Mouse (Mus musculus) heart, embryonic 14.5 days (tissue): ENCODE results near the gene Bnc2. TPM values are rescaled to one million over a fixed set of nuclear protein-coding genes. Genes with fewer than 3 reads are reported as not detected.
A peak's percentile ranks its signal among the peaks of the same experiment; 100 is the strongest.

Experiments used
- ATAC-seq: fragments of 200-750 bp; cut with Nextera tagmentation; 2 replicates; pipeline ENCODE4 v1.8.0; 2017; ENCODE audit warnings: low read depth, moderate TSS enrichment; ENCODE audit not compliant: insufficient number of reproducible peaks, insufficient read depth, low FRiP score
- H3K27ac ChIP-seq, 2 experiments: fragments of 200-500 bp in 1 of 2; fragments of 300-500 bp in 1 of 2; sonication (generic) in 1 of 2; replicated peaks in 1 of 2; 2 replicates each; pipeline ENCODE4 v1.5.1; 2012 to 2014; ENCODE audit warnings: low read depth in 2 of 2, low read length in 2 of 2, control low read depth in 1 of 2, mild to moderate bottlenecking in 1 of 2, mixed read lengths in 1 of 2; ENCODE audit not compliant: control insufficient read depth in 1 of 2, insufficient read depth in 1 of 2
- H3K27me3 ChIP-seq: fragments of 300-500 bp; sonication (generic); 2 replicates; pipeline ENCODE4 v1.6.1; 2014; ENCODE audit warnings: mild to moderate bottlenecking, low read length, control low read depth; ENCODE audit not compliant: control insufficient read depth, insufficient read depth
- H3K36me3 ChIP-seq: fragments of 300-500 bp; sonication (generic); 2 replicates; pipeline ENCODE4 v1.6.1; 2014; ENCODE audit warnings: mild to moderate bottlenecking, control low read depth, low read length, mixed read lengths; ENCODE audit not compliant: control insufficient read depth, insufficient read depth
- H3K4me1 ChIP-seq, 2 experiments: fragments of 200-500 bp in 1 of 2; fragments of 300-500 bp in 1 of 2; sonication (generic) in 1 of 2; 2 replicates each; pipeline ENCODE4 v1.6.1; 2012 to 2014; ENCODE audit warnings: low read length in 2 of 2, control low read depth in 1 of 2, mixed read lengths in 1 of 2; ENCODE audit not compliant: control insufficient read depth in 2 of 2, insufficient read depth in 2 of 2
- H3K4me2 ChIP-seq: fragments of 300-500 bp; sonication (generic); 2 replicates; pipeline ENCODE4 v1.6.1; 2014; ENCODE audit warnings: mild to moderate bottlenecking, low read length
- H3K4me3 ChIP-seq, 2 experiments: fragments of 200-500 bp in 1 of 2; fragments of 300-500 bp in 1 of 2; sonication (generic) in 1 of 2; 2 replicates each; pipeline ENCODE4 v1.5.1; 2012 to 2014; ENCODE audit warnings: low read length in 2 of 2, mild to moderate bottlenecking in 2 of 2, control low read depth in 1 of 2, low read depth in 1 of 2, moderate library complexity in 1 of 2; ENCODE audit not compliant: control insufficient read depth in 1 of 2, insufficient read depth in 1 of 2
- H3K9ac ChIP-seq: fragments of 300-500 bp; sonication (generic); 2 replicates; pipeline ENCODE4 v1.6.1; 2014; ENCODE audit warnings: mild to moderate bottlenecking, low read length
- H3K9me3 ChIP-seq: fragments of 300-500 bp; sonication (generic); 2 replicates; pipeline ENCODE4 v1.6.1; 2016; ENCODE audit warnings: low read length, control low read depth; ENCODE audit not compliant: control insufficient read depth
- WGBS: fragments of 180-500 bp; shearing (Covaris S2); extraction: QIAGEN DNeasy Blood & Tissue Kit; methylation state at CpG from one replicate; pipeline ENCODE4 v1.1.7; 2014; 5-methylcytosine and 5-hydroxymethylcytosine counted together
- polyA plus RNA-seq: library from polyadenylated mRNA; unstranded; fragments of >200 nt; fragmentation: Nextera tagmentation; extraction: Ambion mirVana; gene quantifications from 2 replicates; pipeline ENCODE4 v1.2.1, GENCODE M21; 2014

The Bnc2 gene
- polyA plus RNA-seq, 1 experiment from 2014 or later: 0.92 TPM

DNA sequence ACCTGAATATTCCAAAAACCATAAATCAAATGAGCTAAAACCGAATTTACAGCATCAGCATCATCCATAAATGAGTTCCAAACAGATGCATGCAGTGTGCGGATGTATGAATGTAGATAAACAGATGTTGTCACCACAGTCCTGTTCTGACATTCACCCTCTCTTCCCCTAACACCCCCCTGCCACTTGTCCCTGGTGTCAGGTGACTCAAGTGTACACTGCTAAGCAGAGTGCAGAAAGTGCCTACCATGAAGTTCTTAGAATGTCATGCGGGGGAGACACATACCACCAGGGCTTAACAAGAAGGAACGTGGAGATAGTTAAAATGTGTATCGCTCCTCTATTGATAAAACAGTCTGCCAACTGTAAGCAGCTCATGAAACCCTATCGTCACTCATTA is 396.9 kb downstream of the Bnc2 start:
- H3K27me3 ChIP-seq: no peaks in the 10 kb centered on the region
- peak overlapping the region; percentile 40 for H3K4me2 ChIP-seq
- H3K36me3 ChIP-seq: no peaks in the 10 kb centered on the region
- H3K4me1 ChIP-seq: peaks cover 4 to 6% of the 10 kb centered on the region in 2 experiments; a peak in 2 of 4 replicates
- WGBS: 29% methylated on average over 6 of the region's 6 CpGs
- peak; percentile 54; the same call in 1 of the 2 replicates for ATAC-seq
- H3K27ac ChIP-seq: no peak overlapping the region
- 0 out of 4 replicates have a peak overlapping the region, but pooled peaks of 1 of the 2 experiments have one; percentile 13 for H3K4me3 ChIP-seq
- H3K9me3 ChIP-seq: no peaks in the 10 kb centered on the region
- no peak overlapping the region for H3K9ac ChIP-seq

- Histone ChIP-seq H3K27ac (no peak overlapping the region), H3K27me3 (no peaks in the 10 kb centered on the region), H3K4me3 (no peak overlapping the region), H3K4me2 (no peak overlapping the region), H3K9ac (no peak overlapping the region), H3K9me3 (no peaks in the 10 kb centered on the region), H3K4me1 (peaks cover 4 to 6% of the 10 kb centered on the region in 2 experiments; a peak in 2 of 4 replicates), H3K36me3 (no peaks in the 10 kb centered on the region)
- WGBS: 85% methylated on average over 14 of the region's 14 CpGs
- no peak for ATAC-seq
Observed at GRCm38 (mm10) chr4:84276081-84276480, 399.0 kb downstream of the Bnc2 start.

- peaks cover 4 to 6% of the 10 kb centered on the region in 2 experiments; a peak in 2 of 4 replicates for H3K4me1 ChIP-seq
- no peak overlapping the region for H3K27ac ChIP-seq
- no peak overlapping the region for H3K4me3 ChIP-seq
- H3K9ac ChIP-seq: no peak overlapping the region
- ATAC-seq: no peak
- 64% methylated on average over 3 of the region's 3 CpGs for WGBS
- no peak overlapping the region for H3K4me2 ChIP-seq
- H3K27me3 ChIP-seq: no peaks in the 10 kb centered on the region
- no peaks in the 10 kb centered on the region for H3K9me3 ChIP-seq
- no peaks in the 10 kb centered on the region for H3K36me3 ChIP-seq
Observed at GRCm38 (mm10) chr4:84274158-84274557, 400.9 kb downstream of the Bnc2 start.

DNA sequence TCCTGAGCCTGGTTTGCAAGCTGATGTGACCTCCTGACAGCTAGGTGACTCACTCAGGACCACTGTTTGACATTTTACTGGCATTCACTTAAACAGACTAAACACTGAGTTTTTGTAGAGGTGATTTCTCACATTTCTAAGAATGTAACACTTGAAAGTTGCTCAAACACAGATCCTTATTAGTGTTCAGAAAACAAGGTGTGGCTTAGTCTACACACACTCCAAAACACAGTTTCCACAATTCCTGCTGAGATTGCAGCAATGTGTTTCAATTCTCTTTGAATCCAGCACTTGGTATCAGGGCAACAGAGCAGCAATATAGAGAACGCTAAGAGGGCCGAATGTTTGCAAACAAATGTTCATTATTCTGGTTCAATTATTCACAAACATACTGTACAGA is 402.2 kb downstream of the Bnc2 start:
- Histone ChIP-seq H3K27ac (no peak overlapping the region), H3K27me3 (no peaks in the 10 kb centered on the region), H3K4me3 (no peak overlapping the region), H3K9ac (no peak overlapping the region), H3K9me3 (no peaks in the 10 kb centered on the region), H3K4me1 (no peaks in the 10 kb centered on the region), H3K36me3 (no peaks in the 10 kb centered on the region), H3K4me2 (no peak overlapping the region)
- no peak for ATAC-seq
- 82% methylated on average over 2 of the region's 2 CpGs for WGBS

GRCm38 (mm10) chr4:84269845-84270244 is 405.2 kb downstream of the Bnc2 start:
- 78% methylated on average over 6 of the region's 6 CpGs for WGBS
- no peak overlapping the region for H3K4me3 ChIP-seq
- no peak for ATAC-seq

GRCm38 (mm10) chr4:84247356-84247755 is 427.7 kb downstream of the Bnc2 start:
- Histone ChIP-seq H3K4me3 (no peak overlapping the region), H3K27ac (no peak overlapping the region), H3K36me3 (no peaks in the 10 kb centered on the region), H3K9ac (no peak overlapping the region), H3K9me3 (no peaks in the 10 kb centered on the region), H3K4me2 (no peak overlapping the region), H3K4me1 (peaks cover 0 to 2% of the 10 kb centered on the region in 2 experiments; a peak in 1 of 4 replicates), H3K27me3 (no peaks in the 10 kb centered on the region)
- 96% methylated on average over 2 of the region's 2 CpGs for WGBS
- ATAC-seq: no peak

More at GRCm38 (mm10) chr4:84269845-84270244, 405.2 kb downstream of the Bnc2 start:
- Histone ChIP-seq H3K4me1 (no peaks in the 10 kb centered on the region), H3K4me2 (no peak overlapping the region), H3K9me3 (no peaks in the 10 kb centered on the region), H3K27me3 (no peaks in the 10 kb centered on the region), H3K9ac (no peak overlapping the region), H3K36me3 (no peaks in the 10 kb centered on the region), H3K27ac (no peak overlapping the region)

GRCm38 (mm10) chr4:84232346-84232745 is 442.7 kb downstream of the Bnc2 start:
- H3K27me3 ChIP-seq: no peaks in the 10 kb centered on the region
- 0 out of 2 replicates have a peak, but pooled peaks cover 3% of the 10 kb centered on the region for H3K9me3 ChIP-seq
- no peak for ATAC-seq
- no peak overlapping the region for H3K27ac ChIP-seq
- no peaks in the 10 kb centered on the region for H3K4me1 ChIP-seq
- H3K4me3 ChIP-seq: no peak overlapping the region
- no peak overlapping the region for H3K9ac ChIP-seq
- no peaks in the 10 kb centered on the region for H3K36me3 ChIP-seq
- H3K4me2 ChIP-seq: no peak overlapping the region
- WGBS: 64% methylated on average over 7 of the region's 7 CpGs

DNA sequence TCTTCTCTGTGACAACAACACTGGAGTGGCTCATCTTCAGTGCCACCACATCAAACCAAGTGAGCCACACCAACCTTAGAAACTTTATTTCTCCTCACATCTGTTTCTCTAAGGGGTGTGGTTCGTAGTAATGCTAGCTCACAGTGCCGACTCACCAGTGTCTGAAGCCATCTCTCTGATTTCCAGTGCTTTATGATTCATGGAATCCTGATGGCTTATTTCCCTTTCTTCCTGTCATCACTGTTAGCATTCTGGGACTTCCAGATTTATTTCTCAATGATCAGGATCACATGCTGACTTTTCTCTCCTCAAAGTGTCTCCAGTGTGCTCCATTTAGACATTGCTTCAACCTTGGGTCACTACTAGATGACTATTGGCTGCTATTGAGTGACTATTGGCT is 443.8 kb downstream of the Bnc2 start:
- H3K27me3 ChIP-seq: no peaks in the 10 kb centered on the region
- H3K4me3 ChIP-seq: no peak overlapping the region
- no peak for ATAC-seq
- no peak overlapping the region for H3K27ac ChIP-seq
- H3K4me1 ChIP-seq: no peaks in the 10 kb centered on the region
- no peak overlapping the region for H3K4me2 ChIP-seq
- no peak overlapping the region for H3K9ac ChIP-seq
- H3K9me3 ChIP-seq: no peaks in the 10 kb centered on the region
- no peaks in the 10 kb centered on the region for H3K36me3 ChIP-seq
- WGBS: 71% methylated on average over 2 of the region's 2 CpGs
